In the genomic region with DNA sequence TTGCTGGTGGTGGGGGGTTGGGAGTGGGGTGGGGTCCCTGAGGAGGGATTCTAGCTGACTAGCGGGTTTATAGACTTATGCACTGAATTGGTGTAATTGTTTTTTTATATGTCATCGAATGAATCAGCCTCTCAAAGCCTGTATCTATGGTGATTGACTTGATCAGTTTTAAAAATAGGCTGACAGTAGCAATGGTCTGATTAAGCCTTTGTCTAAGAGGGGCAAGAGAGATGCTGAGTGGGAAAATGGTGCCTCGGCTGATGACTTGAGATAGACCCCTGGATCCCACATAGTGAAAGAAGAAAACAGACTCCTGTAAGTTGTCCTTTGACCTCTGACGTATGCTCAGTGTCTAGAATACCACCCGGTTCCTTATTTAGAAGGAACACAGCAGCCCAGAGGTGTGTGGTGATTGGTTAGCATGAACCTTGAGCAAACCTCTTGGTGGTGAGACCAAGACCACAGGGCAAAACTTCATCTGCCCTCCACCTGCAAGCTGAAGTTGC, we compare ENCODE assay signal across 16 mouse cellular contexts.
DNase-seq lines count a peak whose midpoint lies in the region; ATAC-seq and TF ChIP-seq lines count a peak whose summit lies in the region.
"Had no signal": no experiment of that assay in that cellular context is flagged by ENCODE, and none has a peak within 500 bp of the region (broad histone marks: within the 10 kb centered on the region; RNA-seq: fewer than 3 reads in every experiment).

No protein-coding gene starts in this region.

- TF ChIP-seq POLR2A in testis, adult 2 months (IDR thresholded peaks at IDR 0.05; ENCODE audit: control insufficient read depth, low read depth, low read length): no peak

- ATAC-seq in forebrain, embryonic 13.5 days: peak; percentile 19; the same call in 1 of the 2 replicates
- peak; percentile 36; the same call in 1 of the 2 replicates for ATAC-seq in megakaryocyte progenitor cell, adult 5-6 weeks (replicated peaks; ENCODE audit: poor library complexity)
- peak; percentile 57; the same call in 1 of the 2 replicates for ATAC-seq in neutrophil, adult 5-6 weeks (ENCODE audit: extremely low read depth, insufficient number of reproducible peaks, low FRiP score, poor library complexity, severe bottlenecking)
- ATAC-seq: intestine, embryonic 15.5 days had no signal

- no peak for TF ChIP-seq CTCF in testis, adult 2 months (IDR thresholded peaks at IDR 0.05; ENCODE audit: control insufficient read depth, insufficient read depth, insufficient replicate concordance, low read depth, low read length)

- H3K4me3 ChIP-seq in testis, adult 2 months (ENCODE audit: control insufficient read depth, low read depth, low read length): peak overlapping the region; percentile 34
- H3K4me3 ChIP-seq in forebrain, embryonic 13.5 days: no peak overlapping the region
- H3K4me3 ChIP-seq: heart, embryonic 13.5 days; intestine, embryonic 15.5 days had no signal

- no peak for DNase-seq in testis, postnatal 14 days (ENCODE audit: low spot score)
- DNase-seq in cerebellum, adult 9-10 months: no peak
- no peak for DNase-seq in heart, postnatal 10 days
- no peak for DNase-seq in gastrocnemius, adult 8-10 months (ENCODE audit: low spot score in 2 of 2)
- DNase-seq: cerebellum, adult 9-11 months; gastrocnemius, postnatal 10 days; kidney, postnatal 14 days; lung, postnatal 10 days; right cerebral cortex, adult 18-20 months had no signal

- H3K27ac ChIP-seq in testis, adult 2 months (ENCODE audit: control insufficient read depth, insufficient read depth, low read depth, low read length): no peak overlapping the region
- peak overlapping the region; percentile 12; the same call in 1 of the 2 replicates for H3K27ac ChIP-seq in forebrain, embryonic 13.5 days
- H3K27ac ChIP-seq: heart, embryonic 13.5 days; intestine, embryonic 15.5 days had no signal

- no peak overlapping the region for H3K4me2 ChIP-seq in forebrain, embryonic 13.5 days
- H3K4me2 ChIP-seq: heart, embryonic 13.5 days; intestine, embryonic 15.5 days; liver, embryonic 11.5 days had no signal

- 23% methylated on average over 5 of the region's 5 CpGs for WGBS in forebrain, embryonic 13.5 days

- no peaks in the 10 kb centered on the region for H3K27me3 ChIP-seq in testis, adult 2 months (ENCODE audit: control insufficient read depth, insufficient read depth, low read length)
- no peaks in the 10 kb centered on the region for H3K27me3 ChIP-seq in forebrain, embryonic 13.5 days
- H3K27me3 ChIP-seq: heart, embryonic 13.5 days; intestine, embryonic 15.5 days had no signal

- H3K9me3 ChIP-seq in forebrain, embryonic 13.5 days (replicated peaks): no peaks in the 10 kb centered on the region
- H3K9me3 ChIP-seq: heart, embryonic 13.5 days; intestine, embryonic 15.5 days had no signal

- intact Hi-C loops in heart, postnatal 10 days (cut with DNase I): no loop called here

- no peaks in the 10 kb centered on the region for H3K4me1 ChIP-seq in testis, adult 2 months (ENCODE audit: control insufficient read depth, insufficient read depth, low read length)
- peaks cover 11% of the 10 kb centered on the region for H3K4me1 ChIP-seq in forebrain, embryonic 13.5 days
- H3K4me1 ChIP-seq: intestine, embryonic 15.5 days had no signal

- no peaks in the 10 kb centered on the region for H3K36me3 ChIP-seq in testis, adult 2 months (ENCODE audit: control insufficient read depth, insufficient read depth, low read length)
- no peaks in the 10 kb centered on the region for H3K36me3 ChIP-seq in forebrain, embryonic 13.5 days (ENCODE audit: poor library complexity, severe bottlenecking)
- H3K36me3 ChIP-seq: heart, embryonic 13.5 days; intestine, embryonic 15.5 days had no signal

- H3K9ac ChIP-seq in forebrain, embryonic 13.5 days: no peak overlapping the region
- H3K9ac ChIP-seq: heart, embryonic 13.5 days; intestine, embryonic 15.5 days had no signal
